In the genomic region with DNA sequence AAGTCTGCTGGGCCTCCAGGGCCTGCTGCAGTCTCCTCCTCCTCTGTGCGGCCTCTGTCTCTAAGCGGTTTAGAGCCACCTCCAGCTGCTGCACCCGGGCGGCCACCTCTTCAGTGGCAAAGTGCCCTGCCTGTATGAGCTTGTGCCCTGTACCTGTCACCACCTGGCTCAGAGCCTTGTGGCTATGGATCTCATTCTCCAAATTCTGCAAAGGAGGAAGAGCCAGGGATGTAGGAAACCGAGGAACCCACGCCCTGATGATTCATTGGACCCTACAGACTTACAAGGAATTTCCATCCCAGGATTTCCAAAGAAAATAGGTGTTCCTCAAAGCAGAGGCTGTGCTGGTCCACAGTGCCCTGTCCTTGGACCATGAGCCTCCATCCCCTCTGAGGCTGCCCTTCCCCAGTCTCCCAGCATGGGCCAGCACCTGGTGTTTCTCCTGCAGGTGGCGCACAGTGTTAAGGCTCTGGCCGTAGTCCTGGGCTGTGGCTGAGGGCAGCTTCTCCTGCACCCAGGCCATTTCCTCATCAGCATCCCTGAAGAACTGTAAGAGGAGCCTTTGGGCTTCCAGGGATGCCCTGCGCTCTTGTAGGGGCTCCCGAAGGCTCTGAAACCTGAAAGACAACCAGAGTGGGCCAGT, we compare ENCODE assay signal across 8 mouse cellular contexts. TPM values are rescaled to one million over a fixed set of nuclear protein-coding genes. Genes with fewer than 3 reads are reported as not detected.
A peak's percentile ranks its signal among the peaks of the same experiment; 100 is the strongest.
DNase-seq lines count a peak whose midpoint lies in the region; ATAC-seq lines count a peak whose summit lies in the region.

No protein-coding gene starts in this region.

- H3K9me3 ChIP-seq in embryonic facial prominence, embryonic 11.5 days (replicated peaks; ENCODE audit: control insufficient read depth, low read length) = no peaks in the 10 kb centered on the region
- H3K9me3 ChIP-seq in kidney, embryonic 16.5 days (ENCODE audit: low read length) = no peaks in the 10 kb centered on the region

- no peak overlapping the region for H3K27ac ChIP-seq in embryonic facial prominence, embryonic 11.5 days (replicated peaks; ENCODE audit: low read depth, low read length)
- H3K27ac ChIP-seq in kidney, embryonic 16.5 days (ENCODE audit: low read length) = no peak overlapping the region

- 60% methylated on average over 10 of the region's 10 CpGs for WGBS in embryonic facial prominence, embryonic 11.5 days
- 64% methylated on average over 10 of the region's 10 CpGs for WGBS in kidney, embryonic 16.5 days

- no peak overlapping the region for H3K4me3 ChIP-seq in embryonic facial prominence, embryonic 11.5 days (ENCODE audit: low read depth, low read length)
- H3K4me3 ChIP-seq in kidney, embryonic 16.5 days (ENCODE audit: low read length) = no peak overlapping the region

- no peaks in the 10 kb centered on the region for H3K36me3 ChIP-seq in embryonic facial prominence, embryonic 11.5 days (replicated peaks; ENCODE audit: control insufficient read depth, insufficient read depth, low read depth, low read length)
- H3K36me3 ChIP-seq in kidney, embryonic 16.5 days (ENCODE audit: insufficient read depth, low read length) = no peaks in the 10 kb centered on the region

- DNase-seq in gastrocnemius, adult 18-20 months (ENCODE audit: low spot score) = peak; percentile 51
- DNase-seq in gastrocnemius, postnatal 4 days (ENCODE audit: low spot score in 2 of 2) = no peak
- DNase-seq in thymus, postnatal 25 days = peak; percentile 18
- no peak for DNase-seq in thymus, postnatal 0 days (ENCODE audit: low spot score)
- DNase-seq in embryonic facial prominence, embryonic 11.5 days (ENCODE audit: low spot score) = peak; percentile 53
- peak; percentile 31 for DNase-seq in mesoderm, embryonic 11.5 days (ENCODE audit: low read depth, low spot score)
- DNase-seq in layer of hippocampus, postnatal 36 days = no peak

- no peaks in the 10 kb centered on the region for H3K27me3 ChIP-seq in embryonic facial prominence, embryonic 11.5 days (ENCODE audit: control insufficient read depth, insufficient read depth, low read length)
- H3K27me3 ChIP-seq in kidney, embryonic 16.5 days (ENCODE audit: insufficient read depth, low read length) = no peaks in the 10 kb centered on the region

- peak; percentile 61; the same call in 1 of the 2 replicates for ATAC-seq in embryonic facial prominence, embryonic 11.5 days (replicated peaks; ENCODE audit: insufficient number of reproducible peaks, low FRiP score, low TSS enrichment, low read depth)
- peak; percentile 73 for ATAC-seq in kidney, embryonic 16.5 days (ENCODE audit: low FRiP score, low TSS enrichment)

- no peaks in the 10 kb centered on the region for H3K4me1 ChIP-seq in embryonic facial prominence, embryonic 11.5 days (ENCODE audit: control insufficient read depth, insufficient read depth, low read length)
- H3K4me1 ChIP-seq in kidney, embryonic 16.5 days (ENCODE audit: insufficient read depth, low read length) = no peaks in the 10 kb centered on the region

- H3K9ac ChIP-seq in embryonic facial prominence, embryonic 11.5 days (replicated peaks; ENCODE audit: low read length) = no peak overlapping the region
- no peak overlapping the region for H3K9ac ChIP-seq in kidney, embryonic 16.5 days (replicated peaks; ENCODE audit: low read length)

- H3K4me2 ChIP-seq in embryonic facial prominence, embryonic 11.5 days (ENCODE audit: low read depth, low read length) = no peak overlapping the region
- H3K4me2 ChIP-seq in kidney, embryonic 16.5 days (replicated peaks; ENCODE audit: low read depth, low read length) = no peak overlapping the region

RNA-seq across cellular contexts. Expression of gene Pla2g4b, which starts 16.5 kb away (rescaled TPM):
- 1 to 10 TPM in 1 of 2 experiments, under 1 TPM in 1; 0.45 to 1.2 TPM for total RNA-seq in gastrocnemius, adult 18-20 months (2021)
- 1 to 10 TPM; 1.8 to 2.9 TPM for total RNA-seq in gastrocnemius, postnatal 4 days (2021)
- 0.33 and 1.1 TPM in 2 replicates for polyA plus RNA-seq in thymus, postnatal 0 days (2015; fragmentation: Nextera tagmentation; extraction: Ambion mirVana)
- polyA plus RNA-seq in embryonic facial prominence, embryonic 11.5 days (2014; fragmentation: Nextera tagmentation; extraction: Ambion mirVana) = 0.42 and 0.88 TPM in 2 replicates
- 2.0 and 2.6 TPM in 2 replicates for polyA plus RNA-seq in kidney, embryonic 16.5 days (2015; fragmentation: Nextera tagmentation; extraction: Ambion mirVana)
- 1 to 10 TPM; 5.7 to 6.8 TPM for total RNA-seq in layer of hippocampus, postnatal 36 days (2021)

RNA-seq across cellular contexts. Expression of gene Gm28042, which starts 22.5 kb away (rescaled TPM):
- total RNA-seq in gastrocnemius, adult 18-20 months (2021) = under 1 TPM; 0.41 to 0.52 TPM
- 1 to 10 TPM; 1.0 to 1.2 TPM for total RNA-seq in gastrocnemius, postnatal 4 days (2021)
- 0.70 and 1.3 TPM in 2 replicates for polyA plus RNA-seq in thymus, postnatal 0 days (2015; fragmentation: Nextera tagmentation; extraction: Ambion mirVana)
- polyA plus RNA-seq in embryonic facial prominence, embryonic 11.5 days (2014; fragmentation: Nextera tagmentation; extraction: Ambion mirVana) = 2.4 and 2.9 TPM in 2 replicates
- polyA plus RNA-seq in kidney, embryonic 16.5 days (2015; fragmentation: Nextera tagmentation; extraction: Ambion mirVana) = 4.0 and 6.0 TPM in 2 replicates
- total RNA-seq in layer of hippocampus, postnatal 36 days (2021) = 1 to 10 TPM; 2.0 to 2.8 TPM

RNA-seq across cellular contexts. Expression of gene Jmjd7, which starts 22.5 kb away (rescaled TPM):
- total RNA-seq in gastrocnemius, adult 18-20 months (2021) = 1 to 10 TPM; 2.4 to 3.0 TPM
- 1 to 10 TPM; 7.9 to 9.2 TPM for total RNA-seq in gastrocnemius, postnatal 4 days (2021)
- 18.3 and 22.1 TPM in 2 replicates for polyA plus RNA-seq in thymus, postnatal 0 days (2015; fragmentation: Nextera tagmentation; extraction: Ambion mirVana)
- polyA plus RNA-seq in embryonic facial prominence, embryonic 11.5 days (2014; fragmentation: Nextera tagmentation; extraction: Ambion mirVana) = 15.4 and 18.4 TPM in 2 replicates
- 24.7 and 25.2 TPM in 2 replicates for polyA plus RNA-seq in kidney, embryonic 16.5 days (2015; fragmentation: Nextera tagmentation; extraction: Ambion mirVana)
- total RNA-seq in layer of hippocampus, postnatal 36 days (2021) = 1 to 10 TPM; 4.6 to 6.1 TPM

Comparison
In these comparisons a context has a peak if more than half of its experiments do, and no peak if none do; other contexts are left out.
1. DNase-seq: peak in gastrocnemius, adult 18-20 months (single experiment), thymus, postnatal 25 days (single experiment), embryonic facial prominence, embryonic 11.5 days (single experiment) and mesoderm, embryonic 11.5 days (single experiment); none in gastrocnemius, postnatal 4 days (0 of 2), thymus, postnatal 0 days (single experiment) and layer of hippocampus, postnatal 36 days (0 of 2).